Mouse (Mus musculus) testis, adult 2 months (tissue): ENCODE results near the gene Polr2a.

ENCODE experiments used
- CTCF ChIP-seq: fragments of 200-500 bp; IDR thresholded peaks from 2 replicates; pipeline ENCODE4 v1.5.1; 2012; ENCODE audit warnings: low read depth, mild to moderate bottlenecking, inconsistent platforms, low read length, moderate library complexity; ENCODE audit not compliant: control insufficient read depth, insufficient read depth, insufficient replicate concordance
- POLR2A ChIP-seq: fragments of 200-500 bp; IDR thresholded peaks from 2 replicates; pipeline ENCODE4 v1.6.1; 2012; ENCODE audit warnings: low read depth, mild to moderate bottlenecking, inconsistent platforms, low read length, moderate library complexity; ENCODE audit not compliant: control insufficient read depth

DNA sequence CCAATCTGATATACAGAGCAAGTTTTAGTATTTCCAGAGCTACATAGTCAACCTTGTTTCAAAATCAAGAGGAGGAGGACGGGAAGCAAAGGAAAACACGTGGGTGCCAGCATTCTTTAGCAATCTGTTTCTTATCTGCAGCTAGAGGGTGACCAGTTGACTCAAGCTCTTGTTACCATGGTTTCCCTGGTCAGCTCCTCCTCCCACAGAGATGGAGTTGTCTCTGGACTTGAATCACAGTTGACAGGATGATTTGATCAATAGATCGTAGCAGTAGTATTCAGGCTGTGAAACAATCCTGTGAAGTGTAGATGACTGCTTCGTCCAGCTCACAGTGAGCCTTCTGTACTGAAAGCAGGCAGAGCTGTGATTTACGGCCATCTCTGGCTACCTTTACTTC, 42.5 kb downstream of the Polr2a start:
- TF ChIP-seq POLR2A (no peak), CTCF (no peak)
